Comparison of ENCODE assay signal across 27 mouse cellular contexts in the genomic region with DNA sequence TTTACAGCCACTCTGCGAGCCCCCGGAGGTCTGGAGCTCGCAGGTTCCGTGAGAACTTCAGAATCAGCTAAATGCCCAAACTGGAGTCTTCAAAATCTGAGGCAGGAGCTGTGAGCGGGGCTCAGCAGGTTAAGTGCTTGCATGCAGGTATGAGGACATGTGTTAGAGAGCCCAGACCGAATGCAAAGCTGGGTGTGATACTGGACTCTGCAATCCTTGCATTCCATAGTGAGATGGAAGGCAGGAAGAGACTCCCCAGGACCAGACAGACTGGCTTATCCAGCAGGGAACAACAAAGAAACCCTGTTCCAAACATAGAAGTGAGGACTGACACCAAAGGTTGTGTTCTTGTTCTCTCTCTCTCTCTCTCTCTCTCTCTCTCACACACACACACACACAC.
DNase-seq lines count a peak whose midpoint lies in the region; ATAC-seq lines count a peak whose summit lies in the region.
"Had no signal": no experiment of that assay in that cellular context is flagged by ENCODE, and none has a peak within 500 bp of the region (broad histone marks: within the 10 kb centered on the region; RNA-seq: fewer than 3 reads in every experiment).

No protein-coding gene starts in this region.

- no peak for DNase-seq in heart, adult 8-10 months (ENCODE audit: low spot score)
- DNase-seq in hindbrain, embryonic 10.5 days (ENCODE audit: low spot score), result no peak
- DNase-seq in limb, embryonic 10.5 days (ENCODE audit: low spot score), result no peak
- DNase-seq in embryonic facial prominence, embryonic 14.5 days (ENCODE audit: low spot score), result peak; percentile 41
- no peak for DNase-seq in left cerebral cortex, postnatal 36 days (ENCODE audit: low spot score in 2 of 2)
- DNase-seq: cerebellum, adult 11 months; cerebellum, postnatal 10 days; gastrocnemius, postnatal 25 days; heart, adult 2 months; kidney, adult 8-10 months; left cerebral cortex, postnatal 4 days; liver, postnatal 0 days; retina, postnatal 1 day; right cerebral cortex, postnatal 25 days; spleen, adult 18-20 months had no signal

- intact Hi-C loops in left cerebral cortex, postnatal 36 days (cut with DNase I), result no loop called here

- no peak overlapping the region for H3K4me3 ChIP-seq in heart, embryonic 12.5 days
- H3K4me3 ChIP-seq in hindbrain, embryonic 10.5 days, result no peak overlapping the region
- no peak overlapping the region for H3K4me3 ChIP-seq in hindbrain, embryonic 13.5 days
- no peak overlapping the region for H3K4me3 ChIP-seq in limb, embryonic 13.5 days
- H3K4me3 ChIP-seq in limb, embryonic 10.5 days, result no peak overlapping the region
- H3K4me3 ChIP-seq in embryonic facial prominence, embryonic 14.5 days (ENCODE audit: low read depth, low read length), result no peak overlapping the region
- H3K4me3 ChIP-seq: erythroblast, embryonic 14.5 days; forebrain, embryonic 12.5 days; heart, adult 2 months; left cerebral cortex, adult 2 months; midbrain, embryonic 15.5 days; neural tube, embryonic 12.5 days had no signal

- peak overlapping the region; percentile 87 for H3K27ac ChIP-seq in heart, embryonic 12.5 days (ENCODE audit: poor library complexity, severe bottlenecking)
- peak overlapping the region; percentile 45; the same call in 1 of the 2 replicates for H3K27ac ChIP-seq in hindbrain, embryonic 10.5 days
- H3K27ac ChIP-seq in hindbrain, embryonic 13.5 days, result no peak overlapping the region
- peak overlapping the region; percentile 22; the same call in 1 of the 2 replicates for H3K27ac ChIP-seq in limb, embryonic 13.5 days
- no peak overlapping the region for H3K27ac ChIP-seq in limb, embryonic 10.5 days
- no peak overlapping the region for H3K27ac ChIP-seq in embryonic facial prominence, embryonic 14.5 days (replicated peaks; ENCODE audit: low read depth, low read length)
- H3K27ac ChIP-seq: forebrain, embryonic 12.5 days; heart, adult 2 months; left cerebral cortex, adult 2 months; macrophage; midbrain, embryonic 15.5 days; neural tube, embryonic 12.5 days had no signal

- H3K27me3 ChIP-seq in heart, embryonic 12.5 days (replicated peaks), result no peaks in the 10 kb centered on the region
- H3K27me3 ChIP-seq in hindbrain, embryonic 10.5 days (ENCODE audit: insufficient read depth, poor library complexity, severe bottlenecking), result no peaks in the 10 kb centered on the region
- H3K27me3 ChIP-seq in hindbrain, embryonic 13.5 days, result no peaks in the 10 kb centered on the region
- H3K27me3 ChIP-seq in limb, embryonic 13.5 days, result no peaks in the 10 kb centered on the region
- no peaks in the 10 kb centered on the region for H3K27me3 ChIP-seq in limb, embryonic 10.5 days (ENCODE audit: low read depth, poor library complexity, severe bottlenecking)
- no peaks in the 10 kb centered on the region for H3K27me3 ChIP-seq in embryonic facial prominence, embryonic 14.5 days (replicated peaks; ENCODE audit: control insufficient read depth, insufficient read depth, low read length)
- H3K27me3 ChIP-seq: forebrain, embryonic 12.5 days; midbrain, embryonic 15.5 days; neural tube, embryonic 12.5 days had no signal

- H3K4me2 ChIP-seq in heart, embryonic 12.5 days, result peak overlapping the region; percentile 47
- no peak overlapping the region for H3K4me2 ChIP-seq in hindbrain, embryonic 13.5 days
- no peak overlapping the region for H3K4me2 ChIP-seq in limb, embryonic 13.5 days (replicated peaks)
- H3K4me2 ChIP-seq in embryonic facial prominence, embryonic 14.5 days (ENCODE audit: low read depth, low read length), result no peak overlapping the region
- H3K4me2 ChIP-seq: forebrain, embryonic 12.5 days; liver, embryonic 11.5 days; midbrain, embryonic 15.5 days; neural tube, embryonic 12.5 days had no signal

- WGBS in heart, embryonic 12.5 days, result 42% methylated on average over 6 of the region's 6 CpGs
- 86% methylated on average over 6 of the region's 6 CpGs for WGBS in hindbrain, embryonic 10.5 days
- 89% methylated on average over 6 of the region's 6 CpGs for WGBS in hindbrain, embryonic 13.5 days
- WGBS in limb, embryonic 13.5 days, result 60% methylated on average over 6 of the region's 6 CpGs
- 87% methylated on average over 6 of the region's 6 CpGs for WGBS in limb, embryonic 10.5 days
- WGBS in embryonic facial prominence, embryonic 14.5 days, result 80% methylated on average over 6 of the region's 6 CpGs

- peak overlapping the region; percentile 31; the same call in 1 of the 2 replicates for H3K9ac ChIP-seq in heart, embryonic 12.5 days
- H3K9ac ChIP-seq in hindbrain, embryonic 13.5 days, result no peak overlapping the region
- no peak overlapping the region for H3K9ac ChIP-seq in limb, embryonic 13.5 days
- H3K9ac ChIP-seq in embryonic facial prominence, embryonic 14.5 days (ENCODE audit: low read depth, low read length), result no peak overlapping the region
- H3K9ac ChIP-seq: forebrain, embryonic 12.5 days; liver, postnatal 0 days; midbrain, embryonic 15.5 days; neural tube, embryonic 12.5 days had no signal

- no peak for ATAC-seq in heart, embryonic 12.5 days (ENCODE audit: insufficient number of reproducible peaks, low FRiP score)
- no peak for ATAC-seq in hindbrain, embryonic 13.5 days (ENCODE audit: low FRiP score)
- ATAC-seq in limb, embryonic 13.5 days (ENCODE audit: low FRiP score, low read depth), result no peak
- peak; percentile 42; the same call in 1 of the 2 replicates for ATAC-seq in embryonic facial prominence, embryonic 14.5 days (ENCODE audit: low read depth)
- ATAC-seq: CD4-positive, CD25-positive, alpha-beta regulatory T cell, adult 4 months; hindbrain, embryonic 16.5 days; liver, postnatal 0 days; midbrain, embryonic 15.5 days had no signal

- H3K9me3 ChIP-seq in heart, embryonic 12.5 days (replicated peaks), result no peaks in the 10 kb centered on the region
- no peaks in the 10 kb centered on the region for H3K9me3 ChIP-seq in hindbrain, embryonic 10.5 days
- H3K9me3 ChIP-seq in hindbrain, embryonic 13.5 days, result no peaks in the 10 kb centered on the region
- H3K9me3 ChIP-seq in limb, embryonic 13.5 days, result no peaks in the 10 kb centered on the region
- H3K9me3 ChIP-seq in limb, embryonic 10.5 days (replicated peaks), result no peaks in the 10 kb centered on the region
- H3K9me3 ChIP-seq in embryonic facial prominence, embryonic 14.5 days (ENCODE audit: control insufficient read depth, low read length), result no peaks in the 10 kb centered on the region
- H3K9me3 ChIP-seq: forebrain, embryonic 12.5 days; midbrain, embryonic 15.5 days; neural tube, embryonic 12.5 days had no signal

- peaks cover 11% of the 10 kb centered on the region for H3K36me3 ChIP-seq in heart, embryonic 12.5 days
- H3K36me3 ChIP-seq in hindbrain, embryonic 10.5 days, result no peaks in the 10 kb centered on the region
- no peaks in the 10 kb centered on the region for H3K36me3 ChIP-seq in hindbrain, embryonic 13.5 days
- H3K36me3 ChIP-seq in limb, embryonic 13.5 days, result peaks cover 23% of the 10 kb centered on the region
- no peaks in the 10 kb centered on the region for H3K36me3 ChIP-seq in limb, embryonic 10.5 days
- H3K36me3 ChIP-seq in embryonic facial prominence, embryonic 14.5 days (ENCODE audit: control insufficient read depth, insufficient read depth, low read length), result no peaks in the 10 kb centered on the region
- H3K36me3 ChIP-seq: forebrain, embryonic 12.5 days; midbrain, embryonic 15.5 days; neural tube, embryonic 12.5 days had no signal

- H3K4me1 ChIP-seq in heart, embryonic 12.5 days (replicated peaks), result peaks cover 46% of the 10 kb centered on the region
- H3K4me1 ChIP-seq in hindbrain, embryonic 10.5 days (replicated peaks), result no peaks in the 10 kb centered on the region
- no peaks in the 10 kb centered on the region for H3K4me1 ChIP-seq in hindbrain, embryonic 13.5 days (replicated peaks)
- peaks cover 7% of the 10 kb centered on the region; the same call in 1 of the 2 replicates for H3K4me1 ChIP-seq in limb, embryonic 13.5 days
- peaks cover 5% of the 10 kb centered on the region; the same call in 1 of the 2 replicates for H3K4me1 ChIP-seq in limb, embryonic 10.5 days
- no peaks in the 10 kb centered on the region for H3K4me1 ChIP-seq in embryonic facial prominence, embryonic 14.5 days (ENCODE audit: control insufficient read depth, insufficient read depth, low read length)
- H3K4me1 ChIP-seq: forebrain, embryonic 12.5 days; midbrain, embryonic 15.5 days; neural tube, embryonic 12.5 days had no signal

Comparison
In these comparisons a context has a peak if more than half of its experiments do, and no peak if none do; other contexts are left out.
1. H3K27ac ChIP-seq: peak in heart, embryonic 12.5 days (single experiment), hindbrain, embryonic 10.5 days (single experiment) and limb, embryonic 13.5 days (single experiment); none in hindbrain, embryonic 13.5 days (single experiment), limb, embryonic 10.5 days (single experiment) and embryonic facial prominence, embryonic 14.5 days (single experiment).